Mouse (Mus musculus) gastrocnemius, postnatal 25 days (tissue): Measurements from ENCODE around the gene Lck. TPM values are rescaled to one million over a fixed set of nuclear protein-coding genes. Genes with fewer than 3 reads are reported as not detected.

Experiments
- DNase-seq: peaks from one replicate; pipeline ENCODE4 v3.0.0; 2022
- long read RNA-seq, 2 experiments: library from polyadenylated mRNA; stranded (forward); transcript quantifications; one replicate each; pipeline ENCODE4 v2.0.0; 2021
- total RNA-seq, 2 experiments: library from RNA; stranded (reverse); gene quantifications; 1 replicate in 1 of 2; 2 replicates in 1 of 2; pipeline ENCODE4 v1.2.3; 2021

Gene Lck
- under 1 TPM in 1 of 2 experiments, not detected in 1; 0.48 TPM for total RNA-seq
- long read RNA-seq, experiment 1: 0 reads
- long read RNA-seq, experiment 2: 0 reads

DNA sequence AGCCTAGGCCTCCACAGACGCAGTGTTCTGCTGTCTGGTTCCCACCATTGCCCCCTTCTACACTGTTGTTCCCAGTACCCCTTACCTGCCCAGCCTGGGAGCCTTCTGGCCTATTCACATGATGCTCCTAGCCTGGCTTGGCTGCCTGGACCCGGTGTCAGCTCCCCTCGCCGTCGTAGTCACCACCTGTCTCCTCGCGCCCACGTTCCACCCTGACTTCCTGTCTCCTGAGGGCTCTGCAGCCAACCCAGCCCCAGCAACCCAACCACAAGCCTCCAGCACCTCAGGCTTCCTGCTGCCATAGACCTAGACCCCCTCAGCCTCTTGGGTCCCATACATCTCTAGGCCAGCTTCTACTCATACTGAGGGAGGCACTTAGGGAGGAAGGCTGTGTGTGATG lies at the start of gene Lck:
Gene Lck (minus strand): TSS at position 212 of the 400 bp plus-strand sequence.
- peak; percentile 37 for DNase-seq

DNA sequence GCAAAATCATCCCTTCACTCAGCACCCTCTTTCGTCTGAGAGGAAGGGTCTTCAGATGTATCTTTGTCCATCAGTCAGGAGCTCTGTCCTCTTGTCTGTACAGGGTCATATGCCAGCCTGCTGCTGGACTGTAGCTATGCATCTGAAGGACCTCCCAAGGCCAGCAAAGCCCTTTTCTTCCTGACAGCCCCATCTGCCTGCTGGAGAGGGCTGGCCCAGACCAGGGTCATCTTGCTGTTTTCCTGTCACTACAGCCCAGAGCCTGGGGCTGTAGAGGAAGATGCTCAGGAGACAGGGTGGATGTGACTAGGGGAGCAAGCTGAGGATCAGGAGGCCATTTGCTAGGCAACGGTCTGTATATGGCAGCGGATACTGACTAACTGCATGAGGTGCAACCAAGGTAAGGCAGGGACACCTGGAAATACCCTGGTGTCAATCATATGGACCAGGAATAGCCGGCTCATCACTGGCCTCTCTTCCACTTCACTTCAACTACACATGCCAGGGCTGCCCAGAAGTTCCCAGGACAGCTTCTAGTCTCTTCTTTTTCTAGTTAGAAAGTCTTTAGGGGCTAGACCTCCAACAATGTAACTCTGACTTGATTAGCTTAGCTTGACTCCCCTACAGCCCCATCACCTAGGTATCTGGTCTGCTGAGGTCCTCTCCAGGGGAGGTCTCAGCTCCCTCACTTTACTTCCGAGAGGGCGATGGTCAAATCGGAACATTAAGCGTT lies 49.5 kb upstream of the Lck start:
- no peak for DNase-seq

DNA sequence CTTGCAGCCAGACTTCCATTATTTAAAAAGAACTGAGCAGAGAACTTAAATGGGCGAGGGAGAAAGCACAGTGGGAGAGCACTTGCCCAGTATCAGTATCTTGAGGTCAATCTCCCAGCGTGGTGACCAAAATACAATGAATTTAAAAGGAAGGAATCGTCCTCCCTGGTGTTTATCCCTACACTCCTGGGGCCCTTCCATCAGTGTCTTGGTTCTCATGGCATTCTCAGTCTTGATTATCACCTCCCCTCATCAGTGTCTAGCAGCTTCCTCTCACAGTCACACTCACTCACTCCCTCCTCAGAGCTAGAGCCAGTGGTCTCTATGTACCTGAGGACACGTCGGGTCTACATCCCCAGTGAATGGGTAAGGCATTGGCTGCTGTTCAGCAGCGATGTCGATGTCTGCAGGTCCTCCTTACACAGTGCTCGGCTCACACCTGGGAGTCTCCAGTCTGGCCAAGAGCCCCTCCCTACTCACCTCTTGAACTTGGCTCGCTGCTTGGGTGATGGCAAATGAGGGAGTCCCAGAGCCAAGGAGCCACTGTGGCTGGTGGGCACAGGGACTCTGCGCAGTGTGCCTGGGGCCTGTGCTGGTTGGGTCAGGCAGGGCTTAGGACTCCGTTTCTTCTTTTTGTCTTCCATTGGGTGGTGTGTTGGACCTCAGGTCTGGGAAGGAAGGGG lies 48.8 kb upstream of the Lck start:
- DNase-seq: no peak

DNA sequence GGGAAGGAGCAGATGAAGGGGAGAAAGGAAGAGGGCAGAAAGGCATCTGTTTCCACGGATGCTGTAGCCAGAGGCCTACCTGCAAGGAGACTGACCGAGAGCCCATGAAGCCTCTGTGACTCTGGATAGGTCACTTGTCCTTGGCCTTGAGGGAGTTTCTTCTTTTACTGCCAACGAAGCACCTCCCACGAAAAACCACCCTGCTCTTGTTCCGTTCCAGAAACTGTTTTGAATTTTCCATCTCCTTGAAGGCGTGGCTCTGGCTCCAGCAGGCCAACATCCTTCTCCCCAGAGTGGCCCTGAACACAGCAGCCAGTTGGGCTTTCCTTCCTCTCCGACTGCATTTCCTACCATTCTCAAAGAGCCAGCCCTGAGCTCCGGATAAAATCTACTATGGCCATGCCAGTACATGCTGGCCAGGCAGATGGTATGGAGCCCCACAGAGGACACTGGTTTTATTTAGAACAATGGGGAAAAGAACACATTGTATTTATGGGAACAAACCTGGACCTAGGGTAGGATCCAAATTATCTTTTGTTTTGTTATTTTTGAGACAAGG lies 47.9 kb upstream of the Lck start:
- peak; percentile 69 for DNase-seq

DNA sequence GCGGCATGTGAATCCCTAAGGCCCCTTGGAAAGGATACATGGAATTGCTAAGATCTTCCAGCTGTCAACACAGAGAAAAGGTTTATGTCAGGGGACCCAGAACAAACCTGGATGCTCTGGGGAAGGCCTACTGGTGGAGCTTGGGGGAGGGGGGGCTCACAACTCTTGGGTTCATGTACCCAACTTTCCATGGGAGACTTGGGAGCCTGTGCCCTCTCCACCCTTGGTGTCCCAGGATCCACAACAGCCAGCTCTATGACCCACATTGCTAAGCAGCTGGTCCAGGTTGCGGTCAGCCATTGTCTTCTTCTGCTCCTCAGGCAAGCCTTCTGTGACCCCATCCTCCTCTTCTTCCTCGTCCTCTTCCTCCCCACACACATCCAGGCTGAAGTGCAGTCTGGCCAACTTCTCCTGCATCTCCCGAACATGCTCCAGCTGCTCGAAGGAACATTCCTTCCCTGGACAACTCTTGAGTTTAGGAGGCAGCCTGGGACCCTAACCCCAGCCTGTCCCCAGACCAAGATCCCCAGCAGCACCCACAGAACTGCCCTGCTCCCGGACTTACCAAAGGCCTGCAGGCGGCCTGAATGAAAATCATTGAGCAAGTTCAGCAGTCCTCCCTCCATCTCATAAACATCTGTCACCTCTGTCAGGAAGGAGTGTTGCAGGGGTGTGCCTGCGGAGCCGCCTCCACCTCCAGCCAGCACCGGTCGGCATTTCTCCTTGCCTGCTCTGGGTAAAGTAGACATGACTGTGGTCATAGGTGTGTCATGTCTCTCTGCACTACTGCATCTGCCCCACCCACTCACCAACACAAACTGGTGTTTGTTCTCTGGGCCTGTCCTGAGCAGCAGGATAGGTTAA lies 47.2 kb upstream of the Lck start:
- no peak for DNase-seq

DNA sequence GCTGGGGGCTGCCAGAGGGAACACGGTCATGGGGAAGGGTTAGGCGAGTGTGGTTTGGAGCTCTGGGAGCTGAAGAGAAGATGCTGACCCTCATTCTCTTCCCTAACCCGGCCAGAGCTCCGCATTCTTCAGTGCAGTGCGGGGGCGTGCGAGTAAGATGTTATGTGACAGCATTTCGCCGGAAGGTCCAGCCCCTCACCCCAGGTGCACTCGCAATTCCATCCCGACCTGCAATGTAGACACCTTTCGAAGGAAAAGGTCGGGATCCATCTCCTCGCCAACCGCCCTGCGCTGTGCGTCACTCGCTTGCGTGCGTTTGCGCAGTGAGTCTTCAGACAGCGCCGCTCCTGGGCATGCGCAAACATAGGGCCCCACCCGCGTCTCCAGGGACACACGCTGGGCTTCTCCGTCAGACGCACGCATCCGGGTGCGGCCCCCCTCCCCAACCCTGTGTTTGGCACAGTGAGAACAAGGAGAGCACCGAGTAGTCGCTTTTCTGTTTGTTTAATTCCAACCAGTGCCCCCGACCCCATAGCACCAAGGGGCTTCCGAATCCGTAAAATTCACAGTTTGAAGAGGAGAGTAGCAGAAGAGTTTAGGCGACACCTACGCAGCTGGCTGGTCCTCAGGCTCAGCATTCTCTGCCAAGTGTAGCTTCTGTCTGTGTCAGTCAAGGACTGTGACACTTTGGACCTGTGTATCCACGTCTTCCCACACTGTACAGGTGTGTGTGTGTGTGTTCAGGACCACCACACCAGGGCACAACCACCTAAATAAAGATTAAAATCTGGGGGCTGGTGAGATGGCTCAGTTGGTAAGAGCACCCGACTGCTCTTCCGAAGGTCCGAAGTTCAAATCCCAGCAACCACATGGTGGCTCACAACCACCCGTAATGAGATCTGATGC lies 45.6 kb upstream of the Lck start, which contains the start of gene Iqcc:
Gene Iqcc (minus strand): TSS at position 314 of the 906 bp plus-strand sequence.
- peak; percentile 96 for DNase-seq

DNA sequence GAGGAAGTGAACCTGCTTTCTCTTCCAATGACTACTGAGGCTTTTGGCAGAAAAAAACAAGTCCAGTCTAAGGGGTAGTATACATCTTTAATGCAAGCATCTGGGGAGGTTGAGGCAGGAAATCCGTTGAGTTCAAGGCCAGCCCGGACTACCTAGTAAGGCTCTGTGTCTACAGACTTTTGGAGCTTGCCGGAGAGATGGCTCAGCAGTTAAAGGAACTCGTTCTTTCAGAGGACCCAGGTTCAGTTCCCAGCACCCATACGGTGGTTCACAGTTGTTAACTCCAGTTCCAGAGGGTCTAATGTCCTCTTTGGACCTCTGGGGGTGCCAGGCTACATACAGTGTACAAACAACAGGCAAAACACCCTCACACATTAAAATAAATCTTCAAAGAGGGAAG lies 44.6 kb upstream of the Lck start:
- DNase-seq: no peak

DNA sequence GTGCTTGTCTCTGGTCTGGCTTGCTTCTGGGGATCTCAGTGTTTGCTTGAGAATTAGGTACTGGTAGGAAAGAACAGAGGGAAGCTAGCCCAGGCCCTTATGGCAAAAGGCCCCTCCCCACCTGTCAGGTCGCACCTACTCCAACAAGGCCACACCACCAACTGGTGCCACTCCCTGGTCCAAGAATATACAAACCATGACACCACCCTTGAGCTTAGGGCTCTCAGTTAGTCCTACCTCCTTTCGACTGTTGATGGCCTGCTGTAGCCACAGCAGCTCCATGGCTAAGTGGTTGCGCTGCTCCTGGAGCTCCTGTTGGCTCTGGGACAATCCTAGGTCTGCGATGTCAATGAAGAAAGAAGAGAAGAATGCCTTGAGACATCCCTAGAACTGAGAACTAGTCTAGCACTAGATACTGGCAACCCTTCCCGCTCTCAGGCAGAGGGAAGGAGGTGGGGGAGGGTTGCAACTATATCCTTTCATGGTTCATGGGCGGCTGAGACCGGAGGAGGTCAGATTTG lies 43.7 kb upstream of the Lck start:
- DNase-seq: no peak

DNA sequence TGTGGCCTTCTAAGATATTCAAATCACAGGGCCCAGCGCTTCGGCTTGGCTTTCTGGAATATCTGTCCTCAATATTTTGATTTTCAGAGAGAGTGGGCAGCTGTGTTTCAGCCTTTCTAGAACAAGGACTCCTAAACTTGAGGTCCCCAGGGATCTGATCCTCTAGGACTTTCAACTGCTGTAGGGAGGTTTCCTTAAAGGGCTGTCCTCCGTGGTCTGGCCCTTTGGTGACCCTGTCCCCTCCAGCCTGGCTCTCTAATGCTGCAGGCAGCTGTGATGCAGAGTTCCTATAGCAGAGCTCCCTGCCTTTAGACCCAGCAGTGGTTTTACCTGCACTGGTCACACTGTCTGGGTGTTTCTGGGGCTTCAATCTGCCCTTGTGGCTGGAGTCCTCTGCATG lies 43.2 kb upstream of the Lck start:
- no peak for DNase-seq

DNA sequence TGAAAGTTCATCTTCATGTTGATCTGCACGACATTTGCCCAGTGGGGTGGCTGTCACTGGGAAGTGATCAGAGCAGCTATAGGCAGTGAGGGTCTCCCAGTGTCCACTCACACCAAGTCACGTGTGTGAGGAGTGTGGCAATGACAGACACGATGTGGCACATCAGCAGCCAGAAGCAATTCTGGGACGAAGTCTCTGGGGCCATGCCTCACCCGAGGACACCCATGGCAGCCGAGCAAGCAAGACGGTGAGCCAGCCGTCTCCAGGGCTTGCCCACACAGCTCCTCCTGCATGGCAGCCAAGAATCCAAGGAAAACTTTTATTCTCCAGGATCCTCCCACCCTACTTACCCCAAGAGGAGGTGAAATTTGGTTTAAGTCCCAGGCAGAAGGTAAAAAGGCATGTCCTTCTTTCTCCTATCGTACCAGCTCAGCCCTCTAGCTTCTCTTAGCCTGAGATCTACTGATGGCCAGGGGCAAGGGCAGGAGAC lies 42.4 kb upstream of the Lck start:
- no peak for DNase-seq

DNA sequence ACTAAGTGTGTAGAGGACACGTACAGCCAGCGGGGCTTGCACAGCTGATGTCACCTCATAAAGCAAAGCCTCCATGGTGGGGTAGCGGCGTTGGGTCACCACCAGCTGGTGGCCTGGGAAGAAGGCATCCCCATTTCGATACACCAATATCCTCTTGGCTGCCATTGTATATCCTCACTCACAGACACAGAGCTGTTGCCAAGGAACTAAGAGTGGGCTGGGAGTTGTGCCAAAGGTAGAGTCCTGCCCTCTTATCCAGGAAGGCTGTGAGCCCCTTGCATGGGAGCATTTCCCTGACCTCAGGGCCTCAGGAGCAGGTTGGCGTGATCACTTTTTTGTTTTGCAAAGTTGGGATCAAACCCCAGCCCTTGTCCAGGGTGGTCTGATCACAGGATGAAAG lies 40.7 kb upstream of the Lck start, which contains the start of gene Dcdc2b:
Gene Dcdc2b (minus strand): TSS at position 165 of the 400 bp plus-strand sequence.
- no peak for DNase-seq

DNA sequence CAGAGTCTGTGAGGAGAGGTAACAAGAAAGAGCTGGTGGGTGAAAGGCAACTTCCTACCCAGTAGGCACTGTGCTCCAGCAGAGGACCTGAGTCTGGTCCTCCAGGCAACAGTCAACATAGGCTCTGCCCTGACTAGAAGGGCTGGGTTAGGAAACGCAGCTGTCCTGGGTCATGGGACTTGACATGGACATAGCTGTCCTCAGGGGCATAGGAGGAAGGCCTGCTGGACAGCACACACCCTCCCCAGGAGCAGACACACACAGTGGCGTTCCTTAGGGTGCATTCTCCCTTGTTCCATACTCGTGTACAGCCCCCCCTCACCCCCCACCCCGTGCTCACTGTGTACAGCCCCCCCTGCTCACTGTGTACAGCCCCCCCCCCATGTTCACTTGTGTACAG lies 37.0 kb upstream of the Lck start:
- DNase-seq: no peak

DNA sequence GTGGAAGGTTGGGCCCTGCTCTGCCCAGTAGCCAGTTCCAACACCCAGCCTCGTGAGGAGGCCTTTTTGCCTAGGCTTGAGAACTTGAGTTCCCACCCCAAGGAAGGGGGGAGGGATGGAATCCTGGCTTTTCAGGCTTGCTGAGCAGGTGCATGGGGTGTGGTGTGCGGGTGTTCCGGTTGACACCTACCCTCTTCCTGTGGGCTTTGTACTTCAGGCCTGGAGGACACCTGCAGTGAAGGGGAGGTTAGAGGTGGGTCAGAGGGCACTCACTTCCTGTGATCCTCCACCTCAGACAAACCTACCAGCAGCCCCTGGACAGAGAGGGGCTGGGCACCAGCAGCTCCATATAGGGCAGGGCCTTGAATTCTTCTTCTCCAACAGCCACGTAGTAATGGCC lies 36.6 kb upstream of the Lck start:
- DNase-seq: no peak

DNA sequence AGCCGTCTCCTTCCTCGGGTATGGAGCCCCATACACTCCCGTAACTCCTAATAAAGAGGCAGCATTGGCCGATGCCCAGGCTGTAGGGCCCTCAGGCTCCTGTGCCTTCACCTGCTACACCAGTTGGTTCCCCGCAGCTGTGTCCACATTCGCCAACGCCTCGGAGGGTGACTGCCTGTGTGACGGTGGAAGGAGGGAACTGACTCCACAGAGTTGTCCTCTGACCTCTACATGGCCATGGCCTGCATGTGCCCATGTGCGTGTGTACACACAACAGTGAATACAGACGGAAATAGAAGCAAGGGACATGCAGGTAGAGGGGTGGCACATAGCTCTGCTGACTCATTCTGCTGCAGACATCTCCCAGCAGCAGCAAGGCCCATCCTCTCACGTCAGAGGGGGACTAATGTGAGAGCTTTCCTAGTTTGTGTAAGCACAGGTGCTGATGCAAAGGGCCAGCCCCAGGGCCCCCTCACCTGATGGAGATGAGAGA lies 35.7 kb upstream of the Lck start:
- no peak for DNase-seq

DNA sequence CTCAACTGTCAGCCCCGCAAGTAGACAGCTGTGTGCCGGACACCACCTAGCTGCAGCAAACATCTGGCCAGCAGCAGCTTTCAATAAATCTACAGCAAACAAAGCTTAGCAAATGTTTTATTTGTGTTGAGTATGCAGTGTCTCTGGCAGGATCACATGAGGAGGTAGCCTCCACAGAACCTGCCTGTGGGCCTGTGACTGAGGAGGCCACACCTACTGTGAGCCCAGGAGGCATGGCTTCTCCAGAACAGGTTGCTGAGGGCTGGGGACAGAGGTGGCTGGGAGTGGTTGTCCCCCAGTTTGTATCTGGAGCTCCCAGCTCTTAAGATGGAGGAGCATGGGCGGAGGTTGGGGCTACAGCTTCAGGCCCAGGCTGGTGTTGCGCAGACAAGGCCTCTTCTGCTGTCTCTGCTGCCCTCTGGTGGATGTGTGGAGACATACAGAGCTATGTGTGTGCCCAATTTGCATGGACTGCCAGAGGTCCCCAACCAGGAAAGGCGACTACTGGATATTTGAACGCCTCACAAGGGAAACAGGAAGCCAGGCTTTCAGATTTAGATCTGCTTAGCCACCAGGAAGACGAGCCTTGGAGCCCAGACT lies 35.1 kb upstream of the Lck start:
- peak; percentile 60 for DNase-seq

DNA sequence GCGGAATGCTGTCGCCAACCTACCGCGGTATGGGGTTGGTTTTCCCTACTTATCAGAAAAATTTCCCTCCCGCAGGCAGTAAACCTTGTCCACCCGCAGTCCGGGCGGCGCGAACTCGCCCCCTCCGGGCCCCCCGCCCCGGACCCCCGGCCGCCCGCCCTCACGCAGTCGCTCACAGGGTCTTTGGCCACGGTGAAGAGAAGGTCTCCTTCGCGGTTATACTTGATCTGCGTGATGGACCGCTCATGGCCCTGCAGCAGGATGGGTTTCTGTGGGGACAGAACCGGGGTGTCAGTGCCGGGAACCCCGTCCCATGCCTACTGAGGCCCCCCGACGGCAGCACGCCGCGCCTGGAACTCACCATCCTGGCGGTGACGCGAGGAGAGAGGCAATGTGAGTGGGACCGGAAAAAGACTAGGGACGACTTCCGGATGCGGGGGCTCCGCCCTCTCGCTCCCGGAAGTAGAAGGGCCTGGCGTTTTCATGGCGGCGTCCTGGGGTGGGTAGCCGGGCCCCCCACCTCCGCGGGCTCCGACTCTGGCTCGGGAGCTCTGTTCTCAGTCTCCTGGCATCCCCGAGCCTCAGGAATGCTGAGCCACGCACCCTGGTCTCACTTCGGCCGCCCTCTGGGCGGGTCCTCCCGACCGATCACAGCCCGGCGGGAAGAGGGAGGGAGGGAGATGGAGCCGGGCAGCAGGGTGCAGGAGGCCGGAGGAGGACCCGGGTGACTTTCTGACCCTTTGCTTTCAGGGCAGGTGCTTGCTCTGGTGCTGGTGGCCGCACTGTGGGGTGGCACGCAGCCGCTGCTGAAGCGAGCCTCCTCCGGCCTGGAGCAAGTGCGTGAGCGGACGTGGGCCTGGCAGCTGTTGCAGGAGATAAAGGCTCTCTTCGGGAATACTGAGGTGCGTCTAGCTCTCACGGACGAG lies 27.1 kb upstream of the Lck start, which contains the start of the genes Eif3i and Tmem234:
Gene Eif3i (minus strand): TSS at position 416 of the 926 bp plus-strand sequence.
Gene Tmem234 (plus strand): TSS at position 436 of the 926 bp plus-strand sequence.
- peak; percentile 84 for DNase-seq

DNA sequence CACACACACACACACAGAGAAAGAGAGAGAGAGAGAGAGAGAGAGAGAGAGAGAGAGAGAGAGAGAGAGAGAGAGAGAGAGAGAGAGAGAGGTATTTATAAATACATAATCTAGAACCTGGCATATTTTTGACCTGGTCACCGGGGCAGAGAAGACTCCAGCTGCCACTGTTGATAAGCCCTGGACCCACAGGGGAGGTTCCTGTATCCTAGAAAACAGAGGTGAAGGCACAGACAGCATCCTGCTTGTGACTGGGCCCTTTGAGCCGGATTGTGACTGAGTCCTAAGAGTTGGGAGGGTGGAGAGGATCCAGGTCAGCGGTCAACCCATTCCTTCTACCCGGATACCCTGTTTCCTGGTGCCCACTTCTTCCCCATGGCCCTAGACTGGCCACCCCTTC lies 15.4 kb upstream of the Lck start:
- DNase-seq: no peak

DNA sequence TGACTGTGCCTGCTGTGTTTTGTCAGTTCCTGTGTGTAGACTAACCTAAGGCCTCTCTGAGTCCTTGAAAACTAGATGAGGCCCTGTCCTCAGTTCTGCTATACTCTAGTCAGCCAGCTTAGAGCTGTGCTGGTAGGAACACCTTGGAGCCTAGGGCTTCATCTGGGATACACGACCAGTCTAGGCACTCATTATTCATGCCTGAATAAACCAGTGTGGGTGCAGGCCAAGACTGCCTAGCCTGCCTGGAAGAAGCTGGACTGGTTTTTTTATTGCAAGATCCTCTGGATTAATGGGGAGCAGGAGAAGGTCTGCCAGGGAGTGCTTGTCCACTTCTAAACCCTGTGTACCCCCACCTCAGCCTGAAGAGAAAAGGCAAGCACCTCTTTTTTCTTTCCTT lies 13.5 kb upstream of the Lck start:
- no peak for DNase-seq

DNA sequence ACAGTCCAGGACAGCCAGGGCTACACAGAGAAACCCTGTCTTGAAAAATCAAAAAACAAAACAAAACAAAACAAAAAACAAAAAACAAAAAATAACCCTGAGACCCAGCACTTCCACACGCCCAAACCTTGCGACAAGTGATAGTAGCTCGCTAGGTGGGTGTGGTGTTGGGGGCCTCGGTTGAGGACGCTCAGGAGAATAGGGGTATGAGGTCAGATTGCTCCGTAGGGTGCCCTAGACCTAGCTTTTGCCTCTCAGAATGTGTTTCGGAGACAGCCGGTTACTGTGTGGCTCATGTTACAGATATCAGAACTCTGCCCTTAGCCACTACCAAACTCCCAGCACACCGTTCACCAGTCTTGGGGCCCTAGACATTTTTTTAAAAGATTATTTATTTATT lies 12.3 kb upstream of the Lck start:
- DNase-seq: no peak
